Mouse (Mus musculus) B cell, adult 2 months (primary cell): ENCODE results near the gene Vmn1r167.
"Not testable (repeated sequence)": the region's sequence is repeated elsewhere in the genome, so short reads cannot be mapped to it uniquely, and the experiment has no call there.

Experiments used
- DNase-seq, 2 experiments: peaks; one replicate each; pipeline ENCODE4 v3.0.0; 2022

Gene Vmn1r167

GRCm38 (mm10) chr7:23507106-23507505, at the start of gene Vmn1r167:
Gene Vmn1r167 (minus strand): TSS chr7:23507206.
- not testable (repeated sequence) for DNase-seq

GRCm38 (mm10) chr7:23539432-23539831, 32.4 kb upstream of the Vmn1r167 start, which contains the start of gene Vmn1r168:
Gene Vmn1r168 (plus strand): TSS chr7:23539732.
- not testable (repeated sequence) for DNase-seq

GRCm38 (mm10) chr7:23472886-23473285, 34.1 kb downstream of the Vmn1r167 start:
- not testable (repeated sequence) for DNase-seq

- not testable (repeated sequence) for DNase-seq
Measured at GRCm38 (mm10) chr7:23470832-23471231, 36.2 kb downstream of the Vmn1r167 start.

GRCm38 (mm10) chr7:23470201-23470600, 36.8 kb downstream of the Vmn1r167 start:
- DNase-seq, result not testable (repeated sequence)
